Mouse (Mus musculus) myocyte (in vitro differentiated cells): ENCODE measurements at regions not wholly inside any gene's neighbourhood (a gene's known extent, or its start where the extent isn't known, plus 50 kb on each side); places are given as distances from the start of the nearest gene placed in this dataset.

ENCODE experiments used
- CEBPB ChIP-seq: IDR thresholded peaks from 2 replicates; pipeline ENCODE4 v1.6.1; 2011; ENCODE audit warnings: mild to moderate bottlenecking, moderate library complexity; ENCODE audit not compliant: poor library complexity, insufficient read depth, severe bottlenecking
- E2F4 ChIP-seq: IDR thresholded peaks from one replicate; pipeline ENCODE4 v1.6.1; 2011; ENCODE audit warnings: mild to moderate bottlenecking, control low read depth, moderate library complexity; ENCODE audit not compliant: insufficient read depth
- MYOD1 ChIP-seq, 3 experiments: IDR thresholded peaks; one replicate each; pipeline ENCODE4 v1.6.1; 2011; ENCODE audit warnings: control low read depth in 2 of 3, low read depth in 2 of 3, mild to moderate bottlenecking in 2 of 3, moderate library complexity in 1 of 3; ENCODE audit not compliant: insufficient read length in 2 of 3, control insufficient read depth in 1 of 3
- TCF3 ChIP-seq: IDR thresholded peaks from one replicate; pipeline ENCODE4 v1.6.1; 2011; ENCODE audit warnings: low read depth, control low read depth; ENCODE audit not compliant: insufficient read length

DNA sequence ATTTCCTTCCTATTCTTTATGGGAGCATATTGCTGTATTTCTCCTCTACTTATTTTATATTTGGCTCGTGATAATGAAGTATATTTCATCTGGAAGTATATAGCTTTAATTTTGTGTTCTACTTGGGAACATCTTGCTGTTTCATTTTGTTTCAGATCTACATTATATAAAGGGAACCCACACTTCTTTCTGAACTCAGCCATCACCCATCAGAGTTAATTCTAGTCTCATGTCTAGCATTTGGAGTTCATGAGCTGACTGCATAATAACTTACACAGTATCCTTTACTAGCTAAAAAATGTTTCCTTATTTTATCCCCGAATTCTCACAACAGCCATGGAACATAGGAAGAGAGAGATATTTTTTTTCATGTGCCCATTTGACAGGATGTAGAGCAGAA lies 413.6 kb upstream of the 4930452B06Rik start:
- no peak for TF ChIP-seq E2F4
- no peak for TF ChIP-seq MYOD1 (IDR thresholded peaks at IDR 0.05; ENCODE audit: control insufficient read depth in 1 of 3, insufficient read length in 2 of 3, low read depth in 2 of 3)
- TF ChIP-seq CEBPB: no peak
- TF ChIP-seq TCF3: no peak
